Mouse (Mus musculus) ES-Bruce4 (cell line): ENCODE results near the gene Pitpnm3. TPM values are rescaled to one million over a fixed set of nuclear protein-coding genes. Genes with fewer than 3 reads are reported as not detected.
A peak's percentile ranks its signal among the peaks of the same experiment; 100 is the strongest.

Source experiments
- H3K27ac ChIP-seq: 2 replicates; pipeline ENCODE4 v1.5.1; 2012; ENCODE audit warnings: low read length, inconsistent platforms; ENCODE audit not compliant: insufficient read depth
- H3K27me3 ChIP-seq: 2 replicates; pipeline ENCODE4 v1.6.1; 2012; ENCODE audit warnings: mild to moderate bottlenecking, low read length, inconsistent platforms; ENCODE audit not compliant: control insufficient read depth, poor library complexity, insufficient read depth, severe bottlenecking
- H3K36me3 ChIP-seq: 2 replicates; pipeline ENCODE4 v1.6.1; 2012; ENCODE audit warnings: inconsistent platforms, mild to moderate bottlenecking, low read length, moderate library complexity; ENCODE audit not compliant: control insufficient read depth, poor library complexity, insufficient read depth, severe bottlenecking
- H3K4me1 ChIP-seq: one replicate; pipeline ENCODE4 v1.8.1; 2011; ENCODE audit warnings: low read length; ENCODE audit not compliant: control insufficient read depth, insufficient read depth
- H3K4me3 ChIP-seq: 2 replicates; pipeline ENCODE4 v1.5.1; 2011; ENCODE audit warnings: low read depth, mild to moderate bottlenecking, low read length
- H3K9ac ChIP-seq: 2 replicates; pipeline ENCODE4 v1.6.1; 2012; ENCODE audit warnings: low read depth, mild to moderate bottlenecking, inconsistent platforms; ENCODE audit not compliant: poor library complexity, severe bottlenecking
- H3K9me3 ChIP-seq: replicated peaks from 2 replicates; pipeline ENCODE4 v1.6.1; 2012; ENCODE audit warnings: mild to moderate bottlenecking, low read length, inconsistent platforms; ENCODE audit not compliant: control insufficient read depth, poor library complexity, insufficient read depth, severe bottlenecking
- CTCF ChIP-seq: IDR thresholded peaks from one replicate; pipeline ENCODE4 v1.8.1; 2011; ENCODE audit warnings: low read depth, low read length
- EP300 ChIP-seq: IDR thresholded peaks from 2 replicates; pipeline ENCODE4 v1.6.1; 2011; ENCODE audit warnings: low read depth, low read length; ENCODE audit not compliant: insufficient read depth
- POLR2A ChIP-seq: IDR thresholded peaks from one replicate; pipeline ENCODE4 v1.8.1; 2011; ENCODE audit warnings: low read length; ENCODE audit not compliant: insufficient read depth
- polyA plus RNA-seq: library from polyadenylated mRNA; stranded (reverse); fragments of >200 nt; gene quantifications from 2 replicates; pipeline ENCODE4 v1.2.4, GENCODE M21; 2011; ENCODE audit warnings: low read depth; ENCODE audit not compliant: missing spikeins, insufficient read depth, insufficient read length

The Pitpnm3 gene
- polyA plus RNA-seq, 1 experiment = 0.42 TPM

GRCm38 (mm10) chr11:72037409-72037808, 98.2 kb downstream of the Pitpnm3 start, which contains the start of gene Aipl1:
TSS of gene Aipl1 (minus strand) at chr11:72037509.
- Histone ChIP-seq H3K36me3 (no peaks in the 10 kb centered on the region), H3K4me3 (no peak within 1 kb of the TSS)
- TF ChIP-seq POLR2A = no peak
- TF ChIP-seq EP300 = no peak
- TF ChIP-seq CTCF = no peak

GRCm38 (mm10) chr11:72032589-72032988, 103.0 kb downstream of the Pitpnm3 start:
- Histone ChIP-seq H3K36me3 (no peaks in the 10 kb centered on the region), H3K27ac (no peak overlapping the region)

More at GRCm38 (mm10) chr11:72037409-72037808, 98.2 kb downstream of the Pitpnm3 start, which contains the start of gene Aipl1:
- peaks cover 3% of the 10 kb centered on the region for H3K4me1 ChIP-seq
- no peaks in the 10 kb centered on the region for H3K27me3 ChIP-seq
- no peak within 1 kb of the TSS for H3K27ac ChIP-seq
- no peak within 1 kb of the TSS for H3K9ac ChIP-seq
- H3K9me3 ChIP-seq = no peaks in the 10 kb centered on the region

GRCm38 (mm10) chr11:72032091-72032490, 103.5 kb downstream of the Pitpnm3 start:
- Histone ChIP-seq H3K4me1 (no peaks in the 10 kb centered on the region), H3K9me3 (no peaks in the 10 kb centered on the region), H3K36me3 (no peaks in the 10 kb centered on the region), H3K9ac (no peak overlapping the region), H3K27me3 (no peaks in the 10 kb centered on the region), H3K4me3 (no peak overlapping the region), H3K27ac (no peak overlapping the region)
- no peak for TF ChIP-seq POLR2A
- TF ChIP-seq EP300 = no peak
- TF ChIP-seq CTCF = no peak

More at GRCm38 (mm10) chr11:72032589-72032988, 103.0 kb downstream of the Pitpnm3 start:
- H3K9ac ChIP-seq = no peak overlapping the region
- no peaks in the 10 kb centered on the region for H3K27me3 ChIP-seq
- TF ChIP-seq POLR2A = no peak
- no peak for TF ChIP-seq EP300
- TF ChIP-seq CTCF = no peak
- H3K9me3 ChIP-seq = no peaks in the 10 kb centered on the region
- H3K4me3 ChIP-seq = no peak overlapping the region
- H3K4me1 ChIP-seq = no peaks in the 10 kb centered on the region

GRCm38 (mm10) chr11:72031353-72031752, 104.2 kb downstream of the Pitpnm3 start:
- no peaks in the 10 kb centered on the region for H3K4me1 ChIP-seq
- TF ChIP-seq EP300 = no peak
- TF ChIP-seq CTCF = no peak
- no peak overlapping the region for H3K9ac ChIP-seq
- H3K36me3 ChIP-seq = no peaks in the 10 kb centered on the region
- no peaks in the 10 kb centered on the region for H3K9me3 ChIP-seq
- H3K27me3 ChIP-seq = no peaks in the 10 kb centered on the region
- no peak overlapping the region for H3K4me3 ChIP-seq
- H3K27ac ChIP-seq = no peak overlapping the region

GRCm38 (mm10) chr11:72029143-72029542, 106.4 kb downstream of the Pitpnm3 start:
- Histone ChIP-seq H3K27me3 (no peaks in the 10 kb centered on the region), H3K9me3 (no peaks in the 10 kb centered on the region), H3K36me3 (no peaks in the 10 kb centered on the region), H3K27ac (no peak overlapping the region), H3K4me3 (no peak overlapping the region), H3K4me1 (no peaks in the 10 kb centered on the region), H3K9ac (no peak overlapping the region)
- no peak for TF ChIP-seq POLR2A
- TF ChIP-seq CTCF = peak; percentile 50

GRCm38 (mm10) chr11:72027836-72028235, 107.7 kb downstream of the Pitpnm3 start:
- Histone ChIP-seq H3K9ac (no peak overlapping the region), H3K27ac (no peak overlapping the region), H3K27me3 (no peaks in the 10 kb centered on the region), H3K9me3 (no peaks in the 10 kb centered on the region), H3K36me3 (no peaks in the 10 kb centered on the region), H3K4me1 (no peaks in the 10 kb centered on the region), H3K4me3 (no peak overlapping the region)
- TF ChIP-seq EP300 = no peak
- no peak for TF ChIP-seq CTCF
- no peak for TF ChIP-seq POLR2A

- Histone ChIP-seq H3K9me3 (no peaks in the 10 kb centered on the region), H3K9ac (no peak overlapping the region), H3K27ac (no peak overlapping the region), H3K36me3 (no peaks in the 10 kb centered on the region), H3K4me1 (no peaks in the 10 kb centered on the region), H3K27me3 (no peaks in the 10 kb centered on the region), H3K4me3 (no peak overlapping the region)
- TF ChIP-seq EP300 (no peak), POLR2A (no peak), CTCF (no peak)
Measured at GRCm38 (mm10) chr11:72026516-72026915, 109.1 kb downstream of the Pitpnm3 start.
